ENCODE assay signal across 8 mouse cellular contexts in the genomic region with DNA sequence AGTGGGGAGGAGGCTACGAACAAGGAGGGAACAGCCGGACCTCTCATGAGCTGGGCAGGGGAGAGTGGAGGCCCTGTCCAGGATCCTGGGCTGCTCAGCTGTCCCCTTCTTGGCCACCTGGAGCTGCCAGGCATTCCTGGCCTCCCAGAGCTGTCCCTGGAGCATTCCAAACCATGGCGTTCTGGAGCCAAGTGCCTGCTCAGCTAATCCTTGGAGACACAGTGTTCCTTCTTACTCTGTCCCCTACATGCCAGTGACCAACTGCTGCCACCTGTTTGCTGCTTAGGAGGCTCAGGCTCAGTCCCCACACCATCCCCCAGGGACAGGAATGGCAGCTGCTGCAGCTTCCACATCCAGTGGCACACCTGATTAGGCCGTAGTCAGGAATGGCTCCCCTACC. TPM values are rescaled to one million over a fixed set of nuclear protein-coding genes. Genes with fewer than 3 reads are reported as not detected.
DNase-seq lines count a peak whose midpoint lies in the region; ATAC-seq and TF ChIP-seq lines count a peak whose summit lies in the region.

No protein-coding gene starts in this region.

- TF ChIP-seq CTCF in CH12.LX (conservative IDR thresholded peaks at IDR 0.05 in 1 of 2, IDR thresholded peaks at IDR 0.05 in 1 of 2; ENCODE audit: low read depth in 2 of 2, low read length in 2 of 2): no peak

- peak overlapping the region; percentile 89 for H3K27ac ChIP-seq in CH12.LX (ENCODE audit: insufficient read depth, low read depth)
- 0 out of 2 replicates have a peak overlapping the region, but pooled peaks have one; percentile 30 for H3K27ac ChIP-seq in embryonic facial prominence, embryonic 12.5 days
- peak overlapping the region; percentile 74 for H3K27ac ChIP-seq in intestine, embryonic 14.5 days (ENCODE audit: low read depth)
- H3K27ac ChIP-seq in stomach, embryonic 15.5 days: 0 out of 2 replicates have a peak overlapping the region, but pooled peaks have one; percentile 33

- peak overlapping the region; percentile 73 for H3K4me2 ChIP-seq in CH12.LX (ENCODE audit: insufficient read depth, low read depth, poor library complexity, severe bottlenecking)
- no peak overlapping the region for H3K4me2 ChIP-seq in embryonic facial prominence, embryonic 12.5 days (replicated peaks)
- no peak overlapping the region for H3K4me2 ChIP-seq in intestine, embryonic 14.5 days (ENCODE audit: low read length)
- H3K4me2 ChIP-seq in stomach, embryonic 15.5 days: no peak overlapping the region

- TF ChIP-seq POLR2A in CH12.LX (IDR thresholded peaks at IDR 0.05; ENCODE audit: low read depth, low read length): no peak

- no peak for DNase-seq in frontal cortex, postnatal 14 days (ENCODE audit: low spot score in 2 of 2)
- no peak for DNase-seq in CH12.LX (ENCODE audit: extremely low read depth)
- no peak for DNase-seq in intestine, embryonic 14.5 days (ENCODE audit: low spot score)
- no peak for DNase-seq in layer of hippocampus, postnatal 25 days (ENCODE audit: extremely low spot score in 1 of 2, low spot score in 1 of 2)

- dilution Hi-C loops in CH12.LX (cut with MboI; ENCODE audit: extremely low pct_ligation_motif_present, extremely low pct_unique_long_range_greater_than_20kb, low sequenced_read_pairs): no loop called here

- H3K36me3 ChIP-seq in CH12.LX (replicated peaks in 1 of 2; ENCODE audit: control insufficient read depth in 1 of 2, insufficient read depth in 1 of 2, low read length in 1 of 2): no peaks in the 10 kb centered on the region
- H3K36me3 ChIP-seq in embryonic facial prominence, embryonic 12.5 days: no peaks in the 10 kb centered on the region
- H3K36me3 ChIP-seq in intestine, embryonic 14.5 days (ENCODE audit: control insufficient read depth, insufficient read depth, low read length): no peaks in the 10 kb centered on the region
- H3K36me3 ChIP-seq in stomach, embryonic 15.5 days: no peaks in the 10 kb centered on the region

- no peaks in the 10 kb centered on the region for H3K79me2 ChIP-seq in CH12.LX (replicated peaks; ENCODE audit: control insufficient read depth, extremely low read depth, insufficient read depth, poor library complexity, severe bottlenecking)

- no peaks in the 10 kb centered on the region for H3K27me3 ChIP-seq in CH12.LX (replicated peaks)
- no peaks in the 10 kb centered on the region for H3K27me3 ChIP-seq in embryonic facial prominence, embryonic 12.5 days
- no peaks in the 10 kb centered on the region for H3K27me3 ChIP-seq in intestine, embryonic 14.5 days (replicated peaks; ENCODE audit: control insufficient read depth, insufficient read depth, low read length)
- no peaks in the 10 kb centered on the region for H3K27me3 ChIP-seq in stomach, embryonic 15.5 days (replicated peaks)

- H3K4me3 ChIP-seq in CH12.LX (replicated peaks in 1 of 3; ENCODE audit: low read depth in 2 of 3, low read length in 2 of 3, poor library complexity in 1 of 3): peak overlapping the region; percentile 55 to 66 (median 56)
- H3K4me3 ChIP-seq in embryonic facial prominence, embryonic 12.5 days: no peak overlapping the region
- H3K4me3 ChIP-seq in intestine, embryonic 14.5 days (ENCODE audit: low read depth, low read length): no peak overlapping the region
- H3K4me3 ChIP-seq in stomach, embryonic 15.5 days (replicated peaks): no peak overlapping the region

- WGBS in embryonic facial prominence, embryonic 12.5 days: 45% methylated on average over 4 of the region's 4 CpGs
- 33% methylated on average over 4 of the region's 4 CpGs for WGBS in intestine, embryonic 14.5 days
- 39% methylated on average over 4 of the region's 4 CpGs for WGBS in stomach, embryonic 15.5 days

- TF ChIP-seq EP300 in CH12.LX (IDR thresholded peaks at IDR 0.05; ENCODE audit: low read length): no peak

- peak; percentile 11; the same call in 1 of the 2 replicates for ATAC-seq in frontal cortex, adult (ENCODE audit: low TSS enrichment)
- ATAC-seq in embryonic facial prominence, embryonic 12.5 days (ENCODE audit: insufficient number of reproducible peaks, insufficient read depth, low FRiP score, low TSS enrichment): peak; percentile 72
- ATAC-seq in intestine, embryonic 14.5 days (replicated peaks; ENCODE audit: low FRiP score, low TSS enrichment, low read depth): 0 out of 2 replicates have a peak, but pooled peaks have one; percentile 28
- peak; percentile 24; the same call in 1 of the 2 replicates for ATAC-seq in stomach, embryonic 15.5 days (ENCODE audit: insufficient read depth, low FRiP score, low read depth)
- ATAC-seq in CD4-positive, CD25-positive, alpha-beta regulatory T cell, adult 4 months: no peak

- TF ChIP-seq RAD21 in CH12.LX (IDR thresholded peaks at IDR 0.05; ENCODE audit: low read depth, low read length): no peak

- in situ Hi-C loops in CH12.LX (cut with MboI; ENCODE audit: low pct_ligation_motif_present, low pct_unique_long_range_greater_than_20kb, low sequenced_read_pairs): loop anchor here (5.0 to 10.0 kb wide), 2 partner anchors 36 to 99 kb away; no protein-coding TSS in a partner anchor

- H3K4me1 ChIP-seq in CH12.LX (ENCODE audit: control insufficient read depth in 1 of 2, insufficient read depth in 2 of 2): peaks cover 30 to 93% of the 10 kb centered on the region in 2 experiments
- peaks cover 33% of the 10 kb centered on the region for H3K4me1 ChIP-seq in embryonic facial prominence, embryonic 12.5 days
- H3K4me1 ChIP-seq in intestine, embryonic 14.5 days (replicated peaks; ENCODE audit: control insufficient read depth, insufficient read depth, low read length): peaks cover 31% of the 10 kb centered on the region
- H3K4me1 ChIP-seq in stomach, embryonic 15.5 days: peaks cover 13% of the 10 kb centered on the region; the same call in 1 of the 2 replicates

- peak overlapping the region; percentile 64 for H3K9ac ChIP-seq in CH12.LX (ENCODE audit: insufficient read depth, low read depth)
- H3K9ac ChIP-seq in embryonic facial prominence, embryonic 12.5 days: no peak overlapping the region
- no peak overlapping the region for H3K9ac ChIP-seq in intestine, embryonic 14.5 days (ENCODE audit: low read length)
- H3K9ac ChIP-seq in stomach, embryonic 15.5 days: no peak overlapping the region

- H3K9me3 ChIP-seq in CH12.LX (replicated peaks; ENCODE audit: low read length): no peaks in the 10 kb centered on the region
- H3K9me3 ChIP-seq in embryonic facial prominence, embryonic 12.5 days: no peaks in the 10 kb centered on the region
- no peaks in the 10 kb centered on the region for H3K9me3 ChIP-seq in intestine, embryonic 14.5 days (ENCODE audit: control insufficient read depth, low read length)
- H3K9me3 ChIP-seq in stomach, embryonic 15.5 days: no peaks in the 10 kb centered on the region

TF ChIP-seq in CH12.LX, 34 proteins besides CTCF, POLR2A, EP300 and RAD21:
- no peak for TF ChIP-seq IRF4 (IDR thresholded peaks at IDR 0.05; ENCODE audit: low read depth, low read length)
- no peak for TF ChIP-seq RCOR1 (conservative IDR thresholded peaks at IDR 0.05; ENCODE audit: low read depth, low read length)
- no peak for TF ChIP-seq JUN (IDR thresholded peaks at IDR 0.05; ENCODE audit: insufficient read depth, low read depth, low read length)
- TF ChIP-seq CHD2 (IDR thresholded peaks at IDR 0.05; ENCODE audit: low read length): no peak
- peak; percentile 36; the same call in 1 of the 2 replicates for TF ChIP-seq MXI1 (IDR thresholded peaks at IDR 0.05; ENCODE audit: low read depth, low read length)
- no peak for TF ChIP-seq NRF1 (IDR thresholded peaks at IDR 0.05; ENCODE audit: low read depth, low read length)
- TF ChIP-seq PAX5 (IDR thresholded peaks at IDR 0.05; ENCODE audit: low read length): no peak
- TF ChIP-seq E2F4 (IDR thresholded peaks at IDR 0.05; ENCODE audit: insufficient replicate concordance, low read depth, low read length): no peak
- TF ChIP-seq SIN3A (IDR thresholded peaks at IDR 0.05; ENCODE audit: low read length): 0 out of 2 replicates have a peak, but pooled peaks have one; percentile 15
- no peak for TF ChIP-seq ELF1 (IDR thresholded peaks at IDR 0.05; ENCODE audit: low read depth, low read length)
- TF ChIP-seq UBTF (IDR thresholded peaks at IDR 0.05; ENCODE audit: low read depth, low read length): no peak

RNA-seq across cellular contexts. Expression of gene Mybph, which starts 2.7 kb away (rescaled TPM):
- total RNA-seq in CH12.LX (2012; rRNA removed): 0.25 TPM in 2 replicates
- 0.51 and 0.62 TPM in 2 replicates for total RNA-seq in CH12.LX (2014; rRNA removed)
- polyA plus RNA-seq in CH12.LX (2012; ENCODE audit: insufficient read length, low read depth): 2.4 and 3.0 TPM in 2 replicates
- polyA plus RNA-seq in embryonic facial prominence, embryonic 12.5 days (2016; fragmentation: Nextera tagmentation; extraction: Ambion mirVana): 19.9 and 28.3 TPM in 2 replicates
- polyA plus RNA-seq in intestine, embryonic 14.5 days (2014; fragmentation: Nextera tagmentation; extraction: Ambion mirVana): not detected in 2 replicates
- polyA plus RNA-seq in stomach, embryonic 15.5 days (2015; fragmentation: Nextera tagmentation; extraction: Ambion mirVana): 0.30 and 1.3 TPM in 2 replicates
- under 1 TPM; 0.17 to 0.19 TPM for total RNA-seq in layer of hippocampus, postnatal 25 days (2021)
- polyA plus RNA-seq in CD4-positive, CD25-positive, alpha-beta regulatory T cell, adult 4 months (2017; shearing (Covaris generic)): not detected

RNA-seq across cellular contexts. Expression of gene Chil1, which starts 14.0 kb away (rescaled TPM):
- total RNA-seq in CH12.LX (2012; rRNA removed): 1.5 and 1.7 TPM in 2 replicates
- total RNA-seq in CH12.LX (2014; rRNA removed): 6.1 and 6.3 TPM in 2 replicates
- 6.7 and 10.2 TPM in 2 replicates for polyA plus RNA-seq in CH12.LX (2012; ENCODE audit: insufficient read length, low read depth)
- polyA plus RNA-seq in embryonic facial prominence, embryonic 12.5 days (2016; fragmentation: Nextera tagmentation; extraction: Ambion mirVana): 1.9 and 3.6 TPM in 2 replicates
- 0.35 and 0.49 TPM in 2 replicates for polyA plus RNA-seq in intestine, embryonic 14.5 days (2014; fragmentation: Nextera tagmentation; extraction: Ambion mirVana)
- 2.6 and 2.9 TPM in 2 replicates for polyA plus RNA-seq in stomach, embryonic 15.5 days (2015; fragmentation: Nextera tagmentation; extraction: Ambion mirVana)
- total RNA-seq in layer of hippocampus, postnatal 25 days (2021): 10 to 100 TPM in 1 of 2 experiments, 1 to 10 TPM in 1; 7.3 to 10.8 TPM
- polyA plus RNA-seq in CD4-positive, CD25-positive, alpha-beta regulatory T cell, adult 4 months (2017; shearing (Covaris generic)): under 1 TPM; 0.51 to 0.94 TPM

RNA-seq across cellular contexts. Expression of gene Adora1, which starts 39.3 kb away (rescaled TPM):
- total RNA-seq in CH12.LX (2012; rRNA removed) (not detected in 2 replicates), CH12.LX (2014; rRNA removed) (not detected in 2 replicates)
- 0.10 and 0.20 TPM in 2 replicates for polyA plus RNA-seq in CH12.LX (2012; ENCODE audit: insufficient read length, low read depth)
- 1.7 and 2.1 TPM in 2 replicates for polyA plus RNA-seq in embryonic facial prominence, embryonic 12.5 days (2016; fragmentation: Nextera tagmentation; extraction: Ambion mirVana)
- polyA plus RNA-seq in intestine, embryonic 14.5 days (2014; fragmentation: Nextera tagmentation; extraction: Ambion mirVana): 1.7 and 2.0 TPM in 2 replicates
- polyA plus RNA-seq in stomach, embryonic 15.5 days (2015; fragmentation: Nextera tagmentation; extraction: Ambion mirVana): 11.8 and 13.8 TPM in 2 replicates
- total RNA-seq in layer of hippocampus, postnatal 25 days (2021): 100 to 1,000 TPM; 224 to 230 TPM
- under 1 TPM in 1 of 2 experiments, not detected in 1; 0.26 TPM for polyA plus RNA-seq in CD4-positive, CD25-positive, alpha-beta regulatory T cell, adult 4 months (2017; shearing (Covaris generic))

Comparison
In these comparisons a context has a peak if more than half of its experiments do, and no peak if none do; other contexts are left out.
1. H3K27ac ChIP-seq: peak in every context shown above with its lines; median percentile 89 in CH12.LX; 74 in intestine, embryonic 14.5 days; 33 in stomach, embryonic 15.5 days; 30 in embryonic facial prominence, embryonic 12.5 days.
2. H3K4me3 ChIP-seq: peak in CH12.LX (3 of 3); none in embryonic facial prominence, embryonic 12.5 days (single experiment), intestine, embryonic 14.5 days (single experiment) and stomach, embryonic 15.5 days (single experiment).